Mouse (Mus musculus): ENCODE data around the gene Mfsd11.

DNA sequence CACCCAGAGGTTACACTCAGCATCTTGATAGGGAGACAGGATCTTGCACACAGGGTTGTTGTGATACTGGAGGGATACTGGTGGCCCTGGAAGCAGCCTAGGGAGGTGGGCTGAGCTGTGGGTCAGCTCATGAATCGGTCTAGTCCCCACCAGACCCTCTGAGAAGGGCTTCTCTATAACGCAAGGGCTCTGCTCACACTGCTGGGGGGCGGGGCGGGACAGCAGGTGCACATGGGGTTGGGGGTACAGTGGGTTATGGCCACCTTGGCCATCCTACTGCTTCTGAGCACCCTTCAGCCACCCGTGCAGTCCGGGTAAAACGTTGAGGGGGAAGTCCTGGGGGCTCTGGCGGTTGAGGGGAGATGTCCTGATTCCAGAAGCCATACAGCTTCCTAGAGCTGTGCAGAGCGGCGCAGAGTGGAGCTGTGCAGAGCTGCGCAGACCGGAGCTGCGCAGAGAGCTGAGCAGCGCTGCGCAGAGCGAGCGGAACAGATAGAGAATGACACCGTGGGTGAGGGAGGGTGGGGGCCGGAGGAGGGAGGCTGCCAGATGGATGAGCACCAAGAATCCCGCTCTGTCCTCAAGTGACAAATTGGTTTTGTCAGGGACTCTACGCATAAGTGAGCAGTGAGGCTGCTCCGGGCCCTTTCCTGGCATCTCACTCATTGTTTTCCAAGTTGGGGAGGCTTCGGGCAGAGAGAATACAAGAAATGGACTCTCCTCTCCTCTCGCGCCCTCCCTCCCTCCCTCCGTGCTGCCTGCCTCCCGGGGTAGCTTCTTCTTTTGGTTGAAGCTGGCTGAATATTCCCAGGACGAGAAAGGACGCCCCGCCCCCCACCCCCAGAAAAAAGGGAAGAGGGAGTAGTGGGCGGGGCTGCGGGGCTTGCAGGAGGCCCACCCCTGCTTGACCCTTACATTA lies 41.0 kb upstream of the Mfsd11 start:
- no peak for TF ChIP-seq CTCF (IDR thresholded peaks at IDR 0.05; ENCODE audit: low read depth)
- no peak for TF ChIP-seq EP300 (IDR thresholded peaks at IDR 0.05; ENCODE audit: low read depth)

Data from liver, postnatal 0 days (tissue).